Mouse (Mus musculus) layer of hippocampus, adult 11-12 months (tissue): ENCODE data around the gene Zfp697.
"Not testable (repeated sequence)": the region's sequence is repeated elsewhere in the genome, so short reads cannot be mapped to it uniquely, and the experiment has no call there.

Experiments used
- DNase-seq: peaks from one replicate; pipeline ENCODE4 v3.0.0; 2022; ENCODE audit warnings: low spot score

Zfp697 gene

DNA sequence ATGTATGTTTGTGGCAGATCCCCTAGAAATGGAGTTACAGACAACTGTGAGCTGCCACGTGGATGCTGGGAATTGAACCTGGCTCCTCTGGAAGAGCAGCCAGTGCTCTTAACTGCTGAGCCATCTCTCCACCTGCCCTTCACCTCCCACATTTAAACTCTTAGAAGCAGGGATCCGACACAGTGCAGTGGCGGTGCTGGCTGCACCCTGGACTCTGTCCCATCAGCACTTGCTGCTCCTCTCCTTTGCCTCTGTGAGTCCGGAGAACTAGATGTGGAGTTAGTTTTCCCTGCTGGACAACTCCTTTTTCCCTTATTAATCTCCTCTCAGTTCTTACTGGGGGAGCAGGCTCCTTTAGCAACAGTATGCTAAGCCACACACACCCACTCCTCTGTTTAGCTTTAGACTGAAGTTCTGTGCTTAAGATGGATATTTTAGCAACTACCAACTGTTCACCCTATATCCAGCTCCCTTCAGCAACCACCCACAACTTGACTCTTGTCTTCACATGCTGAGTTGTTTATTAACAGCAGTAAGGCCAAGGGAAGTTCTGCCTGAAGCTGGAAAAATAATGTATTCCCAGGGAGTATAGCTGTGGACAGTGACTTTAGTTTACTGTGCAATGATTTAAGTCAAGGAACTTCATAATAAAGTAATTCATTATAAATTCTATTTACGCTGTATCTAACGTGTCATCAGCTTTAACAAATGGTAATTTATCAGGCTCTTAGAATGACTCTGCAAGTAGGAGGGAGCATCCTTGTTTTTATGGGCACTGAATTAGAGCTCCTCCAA, 36.9 kb downstream of the Zfp697 start:
- no peak for DNase-seq

DNA sequence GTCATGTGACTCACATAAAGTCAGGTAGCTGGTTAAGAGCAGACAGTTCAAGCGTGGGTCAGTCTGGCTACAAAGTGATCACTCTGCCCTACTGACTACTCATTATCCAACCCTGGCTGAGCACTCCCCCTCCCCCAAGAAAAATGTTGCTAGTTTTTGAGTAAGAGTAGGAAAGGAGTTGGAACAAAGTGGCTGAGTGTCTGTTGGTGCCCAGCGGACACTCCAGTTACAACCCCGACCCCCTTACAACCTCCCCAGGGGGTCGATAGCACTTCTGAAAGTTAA, 37.5 kb downstream of the Zfp697 start:
- DNase-seq, result no peak

DNA sequence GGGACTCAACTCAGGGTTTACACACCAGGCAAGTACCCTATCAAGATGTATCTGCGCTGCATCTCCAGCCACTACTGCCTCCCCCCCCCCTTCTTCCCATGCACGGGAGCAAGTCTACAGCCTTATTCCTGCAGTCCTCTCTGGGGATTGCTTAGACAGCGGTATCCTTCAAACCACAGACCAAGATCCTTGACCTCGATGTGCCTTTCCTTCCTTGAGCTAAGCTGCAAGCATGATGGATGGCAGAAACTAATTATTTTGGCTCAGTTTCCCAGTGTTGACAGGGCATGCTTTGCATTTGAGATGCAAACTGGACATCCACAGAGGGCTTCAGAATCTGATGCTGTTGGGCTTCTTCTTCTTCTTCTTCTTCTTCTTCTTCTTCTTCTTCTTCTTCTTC, 40.7 kb downstream of the Zfp697 start:
- no peak for DNase-seq

DNA sequence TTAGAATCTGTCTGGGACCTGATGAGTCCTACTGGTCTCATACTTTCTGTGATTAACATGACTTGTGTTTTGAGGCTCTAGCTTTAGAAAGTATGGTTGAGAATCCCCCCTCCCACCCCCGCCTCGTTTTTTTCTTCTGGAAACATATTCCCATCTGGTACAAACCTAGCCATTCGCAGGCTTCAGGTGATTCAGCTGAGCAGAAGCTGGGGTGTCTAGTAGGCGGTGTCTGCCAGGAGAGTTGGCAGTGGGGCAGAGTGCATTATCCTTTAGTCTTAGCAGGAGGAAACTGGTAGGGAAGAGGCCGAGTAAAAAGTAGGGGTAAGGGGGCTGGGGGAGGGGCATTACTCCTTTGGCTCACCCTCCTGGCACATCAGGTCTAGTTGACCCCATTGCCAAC, 44.5 kb downstream of the Zfp697 start:
- DNase-seq, result no peak

DNA sequence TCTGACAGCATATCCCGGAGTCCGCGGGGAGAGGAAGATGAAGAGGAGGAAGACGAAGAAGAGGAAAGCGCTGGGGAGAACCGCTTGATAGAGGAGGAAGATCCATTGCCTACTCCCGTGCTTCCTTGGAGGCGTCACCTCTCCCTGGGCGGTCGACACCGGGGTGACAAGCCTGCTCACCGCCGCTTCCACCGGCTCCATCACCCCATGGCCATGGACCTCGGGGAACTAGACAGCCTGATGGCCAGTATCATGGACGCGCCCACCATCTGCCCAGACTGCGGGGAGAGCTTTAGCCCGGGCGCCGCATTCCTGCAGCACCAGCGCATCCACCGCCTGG, 45.0 kb downstream of the Zfp697 start:
- no peak for DNase-seq

DNA sequence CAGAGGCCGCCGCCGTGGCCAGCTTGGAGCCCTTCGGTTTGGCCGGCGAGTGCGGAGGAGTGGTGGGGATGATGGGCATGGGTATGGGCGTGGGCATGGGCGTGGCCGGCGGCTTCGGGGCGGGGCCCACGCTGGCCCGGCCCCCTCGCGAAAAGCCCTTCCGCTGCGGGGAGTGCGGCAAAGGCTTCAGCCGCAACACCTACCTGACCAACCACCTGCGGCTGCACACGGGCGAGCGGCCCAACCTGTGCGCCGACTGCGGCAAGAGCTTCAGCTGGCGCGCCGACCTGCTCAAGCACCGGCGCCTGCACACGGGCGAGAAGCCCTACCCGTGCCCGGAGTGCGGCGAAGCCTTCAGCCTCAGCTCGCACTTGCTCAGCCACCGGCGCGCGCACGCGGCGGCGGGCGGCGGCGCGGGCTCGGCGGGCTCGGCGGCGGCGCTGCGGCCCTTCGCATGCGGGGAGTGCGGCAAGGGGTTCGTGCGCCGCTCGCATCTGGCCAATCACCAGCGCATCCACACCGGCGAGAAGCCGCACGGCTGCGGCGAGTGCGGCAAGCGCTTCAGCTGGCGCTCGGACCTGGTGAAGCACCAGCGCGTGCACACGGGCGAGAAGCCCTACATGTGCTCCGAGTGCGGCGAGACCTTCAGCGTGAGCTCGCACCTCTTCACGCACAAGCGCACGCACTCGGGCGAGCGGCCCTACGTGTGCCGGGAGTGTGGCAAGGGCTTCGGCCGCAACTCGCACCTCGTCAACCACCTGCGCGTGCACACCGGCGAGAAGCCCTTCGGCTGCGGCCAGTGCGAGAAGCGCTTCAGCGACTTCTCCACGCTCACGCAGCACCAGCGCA, 45.6 kb downstream of the Zfp697 start:
- peak; percentile 85 for DNase-seq

DNA sequence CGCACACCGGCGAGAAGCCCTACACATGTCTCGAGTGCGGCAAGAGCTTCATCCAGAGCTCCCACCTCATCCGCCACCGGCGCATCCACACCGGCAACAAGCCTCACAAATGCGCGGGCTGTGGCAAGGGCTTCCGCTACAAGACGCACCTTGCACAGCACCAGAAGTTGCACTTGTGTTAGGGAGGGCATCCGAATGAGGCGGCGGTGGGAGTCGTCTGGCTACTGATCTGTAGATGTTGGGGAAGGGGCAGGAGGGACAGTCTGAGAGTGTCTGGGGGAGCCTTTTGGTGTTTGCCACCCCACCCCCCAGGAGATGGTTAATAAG, 46.2 kb downstream of the Zfp697 start:
- DNase-seq, result no peak

DNA sequence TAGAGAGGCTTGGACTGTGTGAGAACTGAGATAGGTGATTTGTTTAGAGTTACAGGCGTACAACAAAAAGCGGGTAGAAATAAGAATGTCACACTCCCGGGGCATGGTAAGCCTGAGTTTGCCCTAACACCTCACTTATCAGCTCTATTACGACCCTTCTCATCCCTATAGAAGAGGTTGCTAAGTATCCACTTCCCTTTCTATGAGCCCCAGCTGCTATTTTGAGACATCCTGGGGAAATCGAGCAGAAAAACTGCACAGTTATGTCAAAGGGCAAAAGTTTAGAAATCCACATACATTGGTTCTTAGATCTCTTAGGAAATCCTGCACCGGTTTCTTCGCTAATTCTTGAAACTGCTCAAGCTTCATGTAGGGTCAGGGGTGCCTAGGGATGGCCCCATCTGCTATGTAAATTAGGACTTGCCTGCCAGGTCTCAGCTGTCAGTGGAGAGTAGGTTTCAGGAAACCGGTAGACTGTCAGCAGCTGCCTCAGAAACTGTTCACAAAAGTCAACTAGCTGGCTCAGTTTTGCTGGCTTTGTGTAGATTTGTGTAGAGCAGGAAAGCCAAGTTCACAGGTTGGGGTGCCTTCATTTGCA, 46.8 kb downstream of the Zfp697 start:
- no peak for DNase-seq

DNA sequence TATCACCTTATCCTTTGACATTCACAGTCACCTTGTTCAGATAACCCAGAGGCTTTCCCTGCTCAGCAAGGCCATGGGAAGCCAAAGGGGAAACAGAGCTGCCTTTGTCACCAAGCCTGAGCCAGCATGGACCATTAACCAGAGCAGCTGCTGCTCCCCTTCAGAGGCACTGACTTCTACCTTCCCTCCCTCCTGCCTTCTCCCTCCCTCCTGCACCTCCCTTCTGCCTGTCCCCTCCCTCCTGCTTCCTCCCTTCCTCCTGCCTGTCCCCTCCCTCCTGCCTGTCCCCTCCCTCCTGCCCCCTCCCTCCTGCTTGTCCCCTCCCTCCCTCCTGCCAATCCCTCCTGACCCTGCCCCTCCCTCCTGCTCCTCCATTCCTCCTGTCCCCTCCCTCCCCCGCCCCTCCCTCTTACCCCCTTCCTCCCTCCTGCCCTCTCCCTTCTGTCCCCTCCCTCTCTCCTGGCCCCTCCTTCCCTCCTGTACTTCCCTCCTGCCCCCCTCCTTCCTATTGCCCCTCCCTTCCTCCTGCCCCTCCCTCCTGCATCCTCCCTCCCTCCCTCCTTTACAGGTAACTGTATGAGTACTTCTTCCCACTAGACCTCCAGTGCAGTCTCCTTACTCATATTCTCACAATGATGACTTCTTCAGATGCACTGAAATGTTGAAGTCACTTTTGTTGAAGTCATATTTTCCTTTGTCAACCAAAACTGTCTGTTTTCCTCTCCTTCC, 52.0 kb downstream of the Zfp697 start:
- no peak for DNase-seq

DNA sequence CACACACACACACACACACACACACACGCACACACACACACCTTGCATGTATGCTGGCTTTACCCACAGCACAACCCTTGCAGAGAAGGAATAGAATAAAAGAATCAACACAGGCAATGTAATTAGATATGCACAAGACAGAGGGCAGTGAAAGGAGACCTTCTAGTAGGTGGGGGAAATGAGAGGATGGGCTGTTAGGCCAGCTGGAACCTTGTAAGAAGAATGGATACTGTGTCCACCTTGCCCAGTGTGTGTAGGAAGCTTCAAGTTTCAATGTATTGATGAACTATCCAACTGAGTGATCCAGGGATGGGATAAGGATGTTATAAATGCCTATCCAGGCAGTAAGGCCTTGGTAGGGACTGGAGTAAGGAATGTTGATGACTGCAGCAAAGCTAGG, 52.8 kb downstream of the Zfp697 start:
- DNase-seq, result no peak

DNA sequence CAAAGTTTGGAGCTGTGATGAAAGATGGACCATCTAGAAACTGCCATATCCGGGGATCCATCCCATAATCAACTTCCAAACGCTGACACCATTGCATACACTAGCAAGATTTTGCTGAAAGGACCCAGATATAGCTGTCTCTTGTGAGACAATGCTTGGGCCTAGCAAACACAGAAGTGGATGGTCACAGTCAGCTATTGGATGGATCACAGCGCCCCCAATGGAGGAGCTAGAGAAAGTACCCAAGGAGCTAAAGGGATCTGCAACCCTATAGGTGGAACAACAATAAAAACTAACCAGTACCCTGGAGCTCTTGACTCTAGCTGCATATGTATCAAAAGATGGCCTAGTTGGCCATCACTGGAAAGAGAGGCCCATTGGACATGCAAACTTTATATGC, 60.0 kb downstream of the Zfp697 start:
- DNase-seq, result not testable (repeated sequence)

DNA sequence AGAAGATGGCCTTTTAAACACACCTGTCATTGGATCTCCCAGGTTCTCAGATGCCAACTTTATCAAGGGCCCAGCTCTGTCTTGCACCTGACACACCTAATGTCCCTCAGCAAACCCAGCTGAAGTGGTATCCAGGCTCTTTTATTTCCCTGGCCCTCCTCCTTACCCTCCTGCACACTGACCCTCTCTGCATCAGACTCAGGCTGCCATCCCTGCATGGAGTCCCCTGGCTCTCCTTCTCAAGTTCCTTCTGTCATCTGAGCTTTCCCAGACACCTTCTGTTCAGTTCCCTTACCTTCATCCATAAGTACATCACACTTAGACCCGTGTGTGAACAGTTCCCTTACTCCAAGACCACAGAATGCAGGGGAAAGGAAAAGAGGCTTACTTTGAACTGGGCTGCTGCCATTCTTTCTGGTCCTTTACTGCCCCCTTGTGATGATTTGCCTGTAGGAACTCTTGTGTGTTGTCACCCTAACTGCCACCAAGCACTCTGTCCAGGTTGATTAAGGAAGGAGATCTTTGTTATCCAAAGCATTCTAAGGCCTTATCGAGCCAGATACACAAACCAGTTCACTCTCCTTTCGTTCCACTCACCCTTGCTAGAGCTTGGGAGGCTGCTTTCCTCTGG, 61.0 kb downstream of the Zfp697 start:
- DNase-seq, result peak; percentile 34

DNA sequence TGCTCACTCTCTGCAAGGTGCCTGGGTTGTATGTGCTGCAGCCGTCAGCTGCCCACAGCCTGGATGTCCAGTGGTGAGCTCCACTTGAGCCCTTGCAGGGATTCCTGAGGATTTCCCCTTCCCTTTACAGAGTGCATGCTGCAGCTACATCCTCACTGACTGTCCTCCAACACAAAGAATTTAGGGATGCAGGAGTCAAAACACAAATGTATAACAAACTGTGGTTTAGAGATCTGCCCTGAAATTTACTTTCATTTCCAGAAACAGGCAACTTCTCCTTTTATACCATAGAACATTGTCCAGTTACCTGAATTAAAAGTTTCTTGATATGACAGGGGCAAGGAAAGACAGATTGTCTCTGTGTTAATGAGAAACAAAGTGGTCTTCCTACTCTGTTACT, 61.7 kb downstream of the Zfp697 start:
- DNase-seq, result not testable (repeated sequence)

DNA sequence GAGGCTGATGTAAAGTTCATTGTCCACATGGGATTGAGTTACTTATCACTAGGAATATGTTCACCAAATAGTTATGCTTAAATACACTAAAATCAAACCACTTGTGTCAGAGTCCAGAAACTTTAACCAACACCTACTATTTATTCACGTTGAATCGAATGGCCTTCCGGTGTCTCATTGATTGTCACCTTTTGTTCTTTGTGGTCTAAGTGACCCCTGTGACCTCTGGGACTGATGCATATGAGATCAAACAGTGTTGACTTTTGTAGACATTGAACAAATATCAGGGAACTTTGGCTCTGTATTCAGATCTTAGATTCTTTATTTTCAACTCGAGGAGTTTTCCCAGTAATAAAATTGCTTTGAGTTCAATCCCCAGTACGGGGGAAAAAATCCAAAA, 71.5 kb downstream of the Zfp697 start:
- not testable (repeated sequence) for DNase-seq

DNA sequence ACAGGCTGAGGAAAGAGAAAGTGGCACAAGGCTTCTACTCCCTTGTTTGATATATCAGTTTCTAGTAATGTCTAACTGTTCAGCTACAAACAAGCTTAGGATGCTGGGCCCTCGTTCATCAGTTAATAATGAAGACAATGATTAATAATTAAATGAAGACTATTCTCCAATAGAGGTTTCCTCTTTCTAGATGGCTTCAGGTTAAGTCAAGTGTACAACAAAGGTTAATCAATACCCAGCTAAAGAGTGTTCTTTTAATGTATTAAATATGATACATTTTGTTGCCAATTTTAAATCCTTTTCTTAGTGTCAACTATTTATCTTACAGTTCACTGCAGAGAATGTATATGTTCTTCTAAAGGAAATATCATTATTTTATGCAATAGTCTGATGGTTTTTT, 74.8 kb downstream of the Zfp697 start, which contains the start of gene Gm4450:
TSS of gene Gm4450 (minus strand) at position 101 of the 400 bp plus-strand sequence.
- DNase-seq, result not testable (repeated sequence)

DNA sequence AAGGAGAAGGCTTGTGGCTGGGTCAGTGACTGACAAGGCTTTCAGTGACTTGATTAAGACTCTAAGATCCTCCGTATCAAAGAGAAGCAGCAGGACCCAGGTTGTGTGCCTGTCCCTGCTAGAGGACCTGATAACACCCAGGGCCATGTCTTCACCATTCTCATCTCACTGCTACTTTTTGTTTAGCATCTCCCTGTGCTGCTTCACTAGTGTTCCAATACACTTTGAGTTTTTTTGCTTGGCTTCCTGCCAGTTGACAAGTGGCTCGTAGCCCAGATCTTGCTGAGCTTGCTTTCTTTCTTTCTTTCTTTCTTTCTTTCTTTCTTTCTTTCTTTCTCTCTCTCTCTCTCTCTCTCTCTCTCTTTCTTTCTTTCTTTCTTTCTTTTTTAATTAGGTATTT, 87.1 kb downstream of the Zfp697 start:
- not testable (repeated sequence) for DNase-seq

DNA sequence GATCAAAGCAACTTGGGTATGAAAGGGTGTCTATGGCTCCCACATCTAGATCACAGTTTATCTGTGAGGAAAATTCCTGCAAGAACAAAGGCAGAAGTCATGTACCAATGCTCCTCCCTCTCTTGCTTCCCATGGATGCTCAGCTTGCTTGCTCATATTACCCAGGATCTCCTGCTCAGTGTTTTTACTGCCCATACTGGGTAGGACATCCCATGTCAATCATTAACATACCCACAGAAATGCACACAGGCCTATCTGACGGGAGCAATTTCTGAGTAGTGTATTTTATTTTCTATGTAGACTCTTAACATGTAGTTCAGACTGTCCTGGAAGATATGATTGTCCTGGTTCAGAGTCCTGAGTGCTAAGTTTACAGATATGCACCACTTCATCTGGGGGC, 88.8 kb downstream of the Zfp697 start:
- not testable (repeated sequence) for DNase-seq

DNA sequence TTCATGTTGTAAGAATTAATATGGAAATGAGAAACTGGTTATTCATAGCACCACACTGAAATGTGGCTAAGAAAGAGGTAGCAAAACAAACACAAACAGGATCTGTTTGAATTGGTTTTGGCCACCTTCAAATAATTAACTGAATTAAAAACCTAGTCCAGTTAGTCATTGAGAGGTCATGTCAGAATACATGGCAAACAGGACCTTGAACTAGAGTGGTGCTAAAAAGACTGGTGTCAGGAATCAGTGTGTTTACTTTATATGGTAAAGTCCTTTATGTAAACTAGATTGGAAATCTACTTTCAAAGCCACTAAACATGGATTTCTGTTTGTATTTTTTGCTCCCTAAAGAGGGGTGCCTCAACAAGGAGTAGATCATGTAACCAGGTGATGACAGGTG, 89.2 kb downstream of the Zfp697 start:
- not testable (repeated sequence) for DNase-seq

DNA sequence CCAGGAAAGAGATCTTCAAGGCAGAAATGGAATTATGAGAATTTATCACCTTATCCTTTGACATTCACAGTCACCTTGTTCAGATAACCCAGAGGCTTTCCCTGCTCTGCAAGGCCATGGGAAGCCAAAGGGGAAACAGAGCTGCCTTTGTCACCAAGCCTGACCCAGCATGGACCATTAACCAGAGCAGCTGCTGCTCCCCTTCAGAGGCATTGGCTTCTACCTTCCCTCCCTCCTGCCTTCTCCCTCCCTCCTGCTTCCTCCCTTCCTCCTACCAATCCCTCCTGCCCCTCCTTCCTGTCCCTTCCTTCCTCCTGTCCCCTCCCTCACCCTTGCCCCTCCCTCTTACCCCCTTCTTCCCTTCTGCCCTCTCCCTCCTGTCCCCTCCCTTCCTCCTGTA, 111.9 kb downstream of the Zfp697 start:
- not testable (repeated sequence) for DNase-seq

DNA sequence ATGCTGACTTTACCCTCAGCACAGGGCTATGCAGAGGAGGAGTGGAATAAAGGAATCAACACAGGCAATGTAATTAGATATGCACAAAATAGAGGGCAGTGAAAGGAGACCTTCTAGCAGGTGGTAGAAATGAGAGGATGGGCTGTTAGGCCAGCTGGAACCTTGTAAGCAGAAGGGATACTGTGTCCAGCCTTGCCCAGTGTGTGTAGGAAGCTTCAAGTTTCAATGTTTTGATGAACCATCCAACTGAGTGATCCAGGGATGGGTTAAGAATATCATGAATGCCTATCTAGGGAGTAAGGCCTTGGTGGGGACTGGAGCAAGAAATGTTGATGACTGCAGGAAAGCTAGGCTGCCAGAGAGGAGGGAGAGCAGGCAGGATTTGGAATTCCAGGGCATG, 112.8 kb downstream of the Zfp697 start:
- DNase-seq, result not testable (repeated sequence)

DNA sequence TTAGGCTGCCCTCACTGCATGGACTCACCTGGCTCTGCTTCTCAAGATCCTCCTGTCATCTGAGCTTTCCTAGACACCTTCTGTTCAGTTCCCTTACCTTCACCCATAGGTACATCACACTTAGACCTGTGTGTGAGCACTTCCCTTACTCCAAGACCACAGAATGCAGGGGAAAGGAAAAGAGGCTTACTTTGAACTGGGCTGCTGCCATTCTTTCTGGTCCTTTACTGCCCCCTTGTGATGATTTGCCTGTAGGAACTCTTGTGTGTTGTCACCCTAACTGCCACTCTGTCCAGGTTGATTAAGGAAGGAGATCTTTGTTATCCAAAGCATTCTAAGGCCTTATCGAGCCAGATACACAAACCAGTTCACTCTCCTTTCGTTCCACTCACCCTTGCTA, 114.5 kb downstream of the Zfp697 start:
- DNase-seq, result not testable (repeated sequence)

DNA sequence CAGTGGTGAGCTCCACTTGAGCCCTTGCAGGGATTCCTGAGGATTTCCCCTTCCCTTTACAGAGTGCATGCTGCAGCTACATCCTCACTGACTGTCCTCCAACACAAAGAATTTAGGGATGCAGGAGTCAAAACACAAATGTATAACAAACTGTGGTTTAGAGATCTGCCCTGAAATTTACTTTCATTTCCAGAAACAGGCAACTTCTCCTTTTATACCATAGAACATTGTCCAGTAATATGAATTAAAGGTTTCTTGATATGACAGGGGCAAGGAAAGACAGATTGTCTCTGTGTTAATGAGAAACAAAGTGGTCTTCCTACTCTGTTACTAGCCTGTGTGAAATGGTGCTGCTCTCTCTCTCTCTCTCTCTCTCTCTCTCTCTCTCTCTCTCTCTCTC, 115.1 kb downstream of the Zfp697 start:
- DNase-seq, result not testable (repeated sequence)
